Mouse (Mus musculus) E14TG2a.4 (cell line): ENCODE results near the gene Myod1.
A peak's percentile ranks its signal among the peaks of the same experiment; 100 is the strongest.

ENCODE experiments used
- H3K27me3 ChIP-seq: 2 replicates; pipeline ENCODE4 v1.6.1; 2014; ENCODE audit warnings: low read length, control low read depth; ENCODE audit not compliant: insufficient read depth
- H3K36me3 ChIP-seq: 2 replicates; pipeline ENCODE4 v1.6.1; 2014; ENCODE audit warnings: low read length, control low read depth; ENCODE audit not compliant: insufficient read depth
- H3K4me1 ChIP-seq: replicated peaks from 2 replicates; pipeline ENCODE4 v1.6.1; 2014; ENCODE audit warnings: low read depth, low read length, control low read depth
- H3K4me3 ChIP-seq: replicated peaks from 2 replicates; pipeline ENCODE4 v1.5.1; 2014; ENCODE audit warnings: mild to moderate bottlenecking, low read length
- H3K9me3 ChIP-seq: 2 replicates; pipeline ENCODE4 v1.6.1; 2014; ENCODE audit warnings: low read length, control low read depth
- CTCF ChIP-seq: conservative IDR thresholded peaks from 2 replicates; pipeline ENCODE4 v1.5.1; 2014; ENCODE audit warnings: low read length
- NANOG ChIP-seq: IDR thresholded peaks from 2 replicates; pipeline ENCODE4 v1.6.1; 2014; ENCODE audit warnings: borderline replicate concordance, low read length, mixed read lengths
- POU5F1 ChIP-seq: IDR thresholded peaks from 2 replicates; pipeline ENCODE4 v1.6.1; 2014; ENCODE audit warnings: low read length, borderline replicate concordance

Myod1 gene

GRCm38 (mm10) chr7:46395571-46395970 lies 19.3 kb downstream of the Myod1 start:
- H3K36me3 ChIP-seq: no peaks in the 10 kb centered on the region
- TF ChIP-seq POU5F1: no peak
- no peak for TF ChIP-seq NANOG
- no peak for TF ChIP-seq CTCF

GRCm38 (mm10) chr7:46396231-46396927 lies 20.1 kb downstream of the Myod1 start, which contains the start of gene Kcnc1:
TSS of gene Kcnc1 (plus strand) at chr7:46396497.
- Histone ChIP-seq H3K36me3 (no peaks in the 10 kb centered on the region), H3K9me3 (no peaks in the 10 kb centered on the region), H3K27me3 (peaks cover 75% of the 10 kb centered on the region), H3K4me3 (peak within 1 kb of the TSS; percentile 80), H3K4me1 (peaks cover 17% of the 10 kb centered on the region)
- no peak for TF ChIP-seq NANOG
- TF ChIP-seq POU5F1: no peak
- no peak for TF ChIP-seq CTCF

More at GRCm38 (mm10) chr7:46395571-46395970, 19.3 kb downstream of the Myod1 start:
- H3K4me1 ChIP-seq: peaks cover 17% of the 10 kb centered on the region
- peaks cover 72% of the 10 kb centered on the region for H3K27me3 ChIP-seq
- H3K4me3 ChIP-seq: peak overlapping the region; percentile 80
- H3K9me3 ChIP-seq: no peaks in the 10 kb centered on the region

GRCm38 (mm10) chr7:46396928-46397731 lies 20.9 kb downstream of the Myod1 start:
- Histone ChIP-seq H3K27me3 (peaks cover 74% of the 10 kb centered on the region), H3K9me3 (no peaks in the 10 kb centered on the region), H3K4me1 (peaks cover 17% of the 10 kb centered on the region), H3K4me3 (peak overlapping the region; percentile 80), H3K36me3 (no peaks in the 10 kb centered on the region)
- no peak for TF ChIP-seq NANOG
- no peak for TF ChIP-seq POU5F1
- no peak for TF ChIP-seq CTCF

- Histone ChIP-seq H3K4me1 (peaks cover 17% of the 10 kb centered on the region), H3K27me3 (peaks cover 74% of the 10 kb centered on the region), H3K4me3 (peak overlapping the region; percentile 80), H3K36me3 (no peaks in the 10 kb centered on the region), H3K9me3 (no peaks in the 10 kb centered on the region)
- TF ChIP-seq NANOG: no peak
- TF ChIP-seq POU5F1: no peak
- no peak for TF ChIP-seq CTCF
Observed at GRCm38 (mm10) chr7:46397732-46398333, 21.6 kb downstream of the Myod1 start.

- TF ChIP-seq NANOG (no peak), CTCF (no peak), POU5F1 (no peak)
- H3K27me3 ChIP-seq: peaks cover 72% of the 10 kb centered on the region
- no peaks in the 10 kb centered on the region for H3K9me3 ChIP-seq
- no peak overlapping the region for H3K4me3 ChIP-seq
- no peaks in the 10 kb centered on the region for H3K36me3 ChIP-seq
- H3K4me1 ChIP-seq: peaks cover 17% of the 10 kb centered on the region
Observed at GRCm38 (mm10) chr7:46398612-46399011, 22.3 kb downstream of the Myod1 start.

GRCm38 (mm10) chr7:46399676-46400075 lies 23.4 kb downstream of the Myod1 start:
- H3K9me3 ChIP-seq: no peaks in the 10 kb centered on the region
- H3K27me3 ChIP-seq: peaks cover 61% of the 10 kb centered on the region
- H3K4me3 ChIP-seq: no peak overlapping the region
- H3K4me1 ChIP-seq: peaks cover 19% of the 10 kb centered on the region
- no peak for TF ChIP-seq NANOG
- TF ChIP-seq POU5F1: no peak
- TF ChIP-seq CTCF: no peak
- H3K36me3 ChIP-seq: no peaks in the 10 kb centered on the region

GRCm38 (mm10) chr7:46400346-46400745 lies 24.1 kb downstream of the Myod1 start:
- TF ChIP-seq NANOG (no peak), CTCF (no peak), POU5F1 (no peak)
- Histone ChIP-seq H3K4me3 (no peak overlapping the region), H3K36me3 (no peaks in the 10 kb centered on the region), H3K9me3 (no peaks in the 10 kb centered on the region), H3K4me1 (peaks cover 19% of the 10 kb centered on the region), H3K27me3 (peaks cover 60% of the 10 kb centered on the region)

- Histone ChIP-seq H3K27me3 (peaks cover 61% of the 10 kb centered on the region), H3K36me3 (no peaks in the 10 kb centered on the region), H3K4me3 (no peak overlapping the region), H3K9me3 (no peaks in the 10 kb centered on the region), H3K4me1 (peaks cover 14% of the 10 kb centered on the region)
- TF ChIP-seq POU5F1 (no peak), CTCF (no peak), NANOG (no peak)
Observed at GRCm38 (mm10) chr7:46401371-46402180, 25.3 kb downstream of the Myod1 start.
